Mouse (Mus musculus) layer of hippocampus, adult 2 months (tissue): Measurements from ENCODE around the gene Ptger1. TPM values are rescaled to one million over a fixed set of nuclear protein-coding genes. Genes with fewer than 3 reads are reported as not detected.

Experiments
- DNase-seq, 2 experiments: peaks; one replicate each; pipeline ENCODE4 v3.0.0; 2022; ENCODE audit warnings: low spot score in 2 of 2
- H3K27ac ChIP-seq: fragments of 200-600 bp; 2 replicates; pipeline ENCODE4 v1.8.1; 2022
- H3K4me3 ChIP-seq: fragments of 200-600 bp; 2 replicates; pipeline ENCODE4 v1.8.1; 2022; ENCODE audit warnings: mild to moderate bottlenecking
- CTCF ChIP-seq: fragments of 200-600 bp; conservative IDR thresholded peaks from 2 replicates; pipeline ENCODE4 v1.8.1; 2022; ENCODE audit warnings: antibody characterized with exemption, mild to moderate bottlenecking, moderate library complexity
- total RNA-seq, 2 experiments: library from RNA; stranded (reverse); gene quantifications; 2 replicates each; pipeline ENCODE4 v1.2.3; 2021

The Ptger1 gene
- total RNA-seq, 2 experiments from 2014 or later: 0.42 to 0.84 TPM

DNA sequence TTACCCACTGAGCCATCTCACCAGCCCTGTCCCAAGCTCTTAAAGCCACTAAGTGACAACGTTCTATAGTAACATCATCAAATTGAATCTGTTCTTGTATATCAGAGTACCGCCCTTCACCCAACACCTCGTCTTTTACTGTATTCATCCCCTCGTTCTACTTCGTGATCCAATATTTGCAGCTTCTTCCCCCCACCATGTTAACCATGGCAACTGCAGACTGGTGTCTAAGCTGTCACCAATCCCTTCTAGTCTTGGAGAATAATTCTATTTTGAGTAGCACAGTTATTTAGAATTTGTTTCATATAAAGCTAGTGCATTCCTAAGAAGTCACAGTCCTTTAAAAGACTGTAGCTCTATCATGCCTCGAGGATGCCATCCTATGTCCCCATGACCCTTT is 22.8 kb downstream of the Ptger1 start:
- no peak for TF ChIP-seq CTCF
- Histone ChIP-seq H3K4me3 (no peak overlapping the region), H3K27ac (peak overlapping the region; percentile 46)
- no peak for DNase-seq

DNA sequence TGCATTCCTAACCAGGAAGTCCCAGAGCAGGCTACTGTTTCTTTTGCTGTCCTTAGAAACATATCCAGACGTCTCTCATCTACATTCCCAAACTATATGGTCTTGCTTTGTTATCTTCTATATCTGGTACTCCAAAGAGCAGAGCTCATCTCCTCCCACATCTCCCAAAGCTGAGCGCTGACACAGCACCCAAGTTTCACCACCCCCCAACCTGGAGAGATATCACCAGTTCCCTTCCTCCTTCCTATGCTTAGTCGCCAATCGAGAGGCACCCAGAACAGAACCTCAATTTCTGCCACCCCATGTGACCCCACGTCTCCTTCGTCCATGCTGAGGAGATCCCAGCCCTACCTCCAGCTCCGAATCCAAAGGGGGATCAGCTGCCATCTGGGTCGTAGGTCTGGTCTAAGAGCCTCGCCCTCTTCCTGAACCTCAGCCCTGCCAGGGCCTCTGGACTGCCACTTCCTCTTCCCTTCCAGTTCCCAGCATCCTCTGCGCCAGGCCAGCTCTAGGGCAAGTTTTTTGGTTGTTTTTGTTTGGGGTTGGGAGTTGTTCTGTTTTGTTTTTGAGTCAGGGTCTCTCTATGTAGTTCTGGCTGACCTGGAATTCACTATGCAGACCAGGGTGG is 27.2 kb downstream of the Ptger1 start:
- DNase-seq: no peak
- Histone ChIP-seq H3K27ac (peak overlapping the region; percentile 57), H3K4me3 (no peak overlapping the region)
- TF ChIP-seq CTCF: no peak

DNA sequence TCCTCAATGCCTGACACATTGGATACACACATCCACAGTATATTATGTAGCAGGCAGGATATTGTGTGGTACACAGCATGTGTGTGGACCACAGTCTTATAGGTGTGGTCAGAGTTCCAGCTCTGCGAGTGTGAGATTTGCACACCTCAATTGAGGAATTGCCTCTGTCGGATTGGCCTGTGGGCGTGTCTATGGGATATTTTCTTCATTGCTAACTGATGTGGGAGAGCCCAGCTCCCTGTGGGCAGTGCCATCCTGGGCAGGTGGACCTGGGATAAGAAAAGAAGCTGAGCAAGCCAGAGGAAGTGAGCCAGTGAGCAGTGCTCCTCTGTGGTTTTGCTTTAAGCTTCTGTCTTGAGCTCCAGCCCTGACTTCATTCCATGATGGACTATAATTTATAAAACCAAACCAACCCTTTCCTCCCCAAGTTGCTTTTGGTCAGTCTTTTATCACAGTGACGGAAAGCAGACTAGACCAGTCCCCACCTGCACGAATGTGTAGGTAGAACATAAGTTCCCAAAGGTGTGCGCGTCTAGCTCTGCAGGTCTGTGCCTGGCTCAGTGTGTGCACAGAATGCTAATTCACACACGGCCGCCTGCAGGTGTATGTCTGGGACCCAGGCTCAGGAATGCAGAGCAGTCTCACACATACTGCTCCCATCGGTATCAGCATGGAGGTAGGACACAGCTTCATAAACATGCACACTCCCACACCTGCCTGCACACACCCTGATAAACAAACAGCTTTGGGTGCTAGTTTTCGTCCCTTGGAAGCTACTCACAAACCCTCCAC is 28.1 kb downstream of the Ptger1 start:
- no peak for DNase-seq
- H3K4me3 ChIP-seq: no peak overlapping the region
- TF ChIP-seq CTCF: no peak
- H3K27ac ChIP-seq: peak overlapping the region; percentile 57; the same call in 1 of the 2 replicates

DNA sequence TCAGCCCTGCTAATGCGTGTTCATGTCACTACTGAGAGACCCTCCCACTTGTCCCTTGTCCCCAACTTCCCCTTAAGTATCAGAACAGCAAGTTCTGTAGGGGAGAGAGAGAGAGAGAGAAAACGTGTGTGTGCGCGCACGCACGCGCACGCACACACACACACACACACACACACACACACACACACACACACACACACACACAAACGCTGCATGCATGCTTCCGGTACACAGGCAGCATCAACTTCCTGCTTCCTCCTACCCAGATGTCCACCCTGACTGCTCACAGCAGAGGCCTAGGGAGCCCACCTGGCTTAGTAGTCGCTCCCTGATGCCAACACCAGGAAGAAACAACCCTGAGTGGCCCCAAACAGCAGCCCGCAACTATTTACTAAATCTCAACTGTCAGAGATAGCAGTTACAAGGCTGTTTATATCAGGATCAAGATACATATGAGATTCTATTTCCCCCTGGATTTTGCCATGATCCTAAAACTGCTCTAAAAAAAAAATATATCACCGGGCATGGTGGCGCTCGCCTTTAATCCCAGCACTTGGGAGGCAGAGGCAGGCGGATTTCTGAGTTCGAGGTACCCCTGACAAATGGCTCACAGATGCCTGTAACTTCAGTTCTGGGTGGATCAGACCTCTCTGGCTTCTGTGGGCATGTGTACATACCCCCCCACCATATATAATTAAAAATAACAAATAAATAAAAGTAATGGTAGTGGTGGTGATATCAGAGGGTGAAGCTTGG is 29.1 kb downstream of the Ptger1 start:
- no peak for TF ChIP-seq CTCF
- DNase-seq: no peak
- Histone ChIP-seq H3K27ac (no peak overlapping the region), H3K4me3 (no peak overlapping the region)

DNA sequence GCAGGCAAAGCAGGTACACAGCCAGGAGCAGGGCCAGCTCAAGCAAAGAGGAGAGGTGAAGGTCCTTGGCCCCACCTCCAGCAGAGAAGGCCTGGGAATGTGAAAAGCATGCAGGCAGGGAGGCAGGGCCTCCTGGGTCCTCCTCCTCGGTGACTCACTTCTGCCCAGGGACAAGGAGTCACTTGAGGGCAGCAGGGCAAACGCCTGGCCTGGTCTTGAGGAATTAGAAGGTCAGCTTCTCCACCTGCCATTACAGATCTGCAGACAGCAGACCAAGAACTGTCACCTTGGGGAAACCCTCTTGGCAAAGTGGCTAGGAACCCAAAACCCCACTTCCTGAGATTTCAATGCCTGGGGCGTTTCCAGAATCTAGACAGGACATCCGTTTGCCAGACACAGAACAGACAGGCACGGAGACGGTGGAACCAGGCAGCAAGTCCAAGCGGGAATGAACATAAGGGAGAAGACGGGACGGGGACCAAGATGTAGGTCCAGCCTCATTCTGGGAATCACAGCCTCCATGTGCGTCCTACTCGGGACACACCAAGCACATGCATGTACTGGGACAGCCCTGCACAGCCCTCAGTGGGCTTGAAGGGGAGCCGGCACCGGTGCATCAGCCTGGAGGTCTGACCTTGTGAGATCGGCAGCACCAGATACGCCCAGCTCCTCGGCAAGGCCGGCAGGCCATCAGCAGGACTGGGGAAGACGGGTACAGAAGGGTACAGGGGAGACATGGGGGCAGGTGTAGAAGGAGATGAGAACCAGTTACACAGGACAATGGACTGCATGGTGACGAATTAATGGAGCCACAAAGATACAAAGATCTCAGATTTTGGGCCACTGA is 31.1 kb downstream of the Ptger1 start:
- Histone ChIP-seq H3K4me3 (peak overlapping the region; percentile 97), H3K27ac (peak overlapping the region; percentile 96)
- TF ChIP-seq CTCF: no peak
- DNase-seq: no peak

DNA sequence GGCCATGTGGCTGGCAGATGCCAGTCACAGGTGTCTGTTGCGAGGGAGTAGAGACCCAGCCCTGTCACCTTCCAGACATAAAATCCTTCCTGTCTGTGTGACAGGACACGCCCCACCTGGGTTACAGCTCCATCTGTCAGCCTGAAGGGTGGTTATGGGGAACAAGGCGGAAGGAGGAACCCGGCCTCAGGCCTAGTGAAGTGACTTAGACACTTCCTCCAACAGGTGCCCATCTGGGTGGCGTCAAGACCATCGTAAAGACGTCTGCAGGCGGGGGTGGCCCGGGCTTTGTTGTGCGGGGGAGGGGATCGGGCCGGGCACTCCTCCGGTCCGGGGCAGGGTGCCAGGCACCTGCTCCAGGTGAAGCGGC is 31.8 kb downstream of the Ptger1 start:
- Histone ChIP-seq H3K27ac (peak overlapping the region; percentile 96), H3K4me3 (peak overlapping the region; percentile 97)
- TF ChIP-seq CTCF: no peak
- no peak for DNase-seq

DNA sequence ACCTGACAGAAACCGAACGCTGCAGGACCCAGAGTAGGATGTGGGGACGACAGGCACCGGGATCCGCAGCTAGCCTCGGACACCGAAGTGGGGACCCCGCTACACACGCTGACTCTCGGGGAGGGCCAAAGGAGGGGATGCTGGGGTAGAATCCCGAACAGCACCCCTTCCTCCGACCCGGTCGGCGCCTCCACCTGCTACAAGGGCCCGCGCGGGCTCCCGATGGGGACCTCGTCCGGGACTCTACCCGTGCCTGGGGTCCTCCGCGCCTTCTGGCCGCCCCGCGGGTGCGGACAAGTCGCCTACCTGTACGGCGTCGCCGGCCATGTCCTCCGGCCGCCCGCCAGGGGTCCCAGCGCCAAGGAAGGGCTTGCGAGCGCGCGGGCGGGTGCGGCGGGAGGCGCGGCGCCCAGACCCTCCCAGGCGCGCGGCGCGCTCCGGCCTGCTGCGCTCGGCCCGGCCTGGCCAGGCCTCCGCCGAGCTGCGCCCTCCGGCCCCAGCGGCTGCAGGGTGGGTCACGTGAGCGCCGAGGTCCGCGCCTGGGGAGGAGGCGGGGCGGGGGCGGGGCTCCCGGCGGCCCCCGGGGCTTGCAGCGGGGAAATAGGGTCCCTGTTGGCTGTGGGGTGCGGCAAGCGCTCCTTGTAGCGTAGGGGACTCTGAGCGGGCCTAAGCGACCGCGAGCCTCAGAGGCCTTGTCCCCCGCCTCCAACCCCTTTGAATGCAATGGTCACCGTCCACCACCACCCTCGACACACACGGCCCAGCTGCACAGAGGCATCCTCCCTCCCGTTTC is 32.4 kb downstream of the Ptger1 start, which contains the start of gene Pkn1:
TSS of gene Pkn1 (minus strand) at position 519 of the 793 bp plus-strand sequence.
- H3K4me3 ChIP-seq: peak within 1 kb of the TSS; percentile 97
- peak; percentile 50 to 61 for DNase-seq
- TF ChIP-seq CTCF: peak; percentile 37
- H3K27ac ChIP-seq: peak within 1 kb of the TSS; percentile 96

DNA sequence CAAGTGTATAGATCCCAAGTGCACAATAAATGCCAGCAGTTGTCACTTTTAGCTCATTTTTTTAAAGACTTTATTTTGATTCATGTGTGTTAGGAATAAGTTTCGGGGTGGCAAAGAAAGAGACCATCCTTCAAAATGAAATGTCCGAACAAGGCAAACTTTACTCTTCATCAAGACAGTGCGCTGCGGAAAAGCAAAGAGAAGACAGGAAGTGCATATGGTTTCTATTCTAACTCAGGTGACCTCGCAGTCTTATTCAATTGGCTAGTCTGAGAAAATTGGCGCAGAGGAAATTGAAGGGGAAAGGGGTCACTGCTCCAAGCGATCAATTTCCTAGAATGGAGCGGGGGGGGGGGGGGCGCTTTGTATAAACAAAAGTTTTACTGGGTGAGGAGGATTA is 33.1 kb downstream of the Ptger1 start:
- H3K4me3 ChIP-seq: peak overlapping the region; percentile 97
- peak overlapping the region; percentile 96 for H3K27ac ChIP-seq
- no peak for DNase-seq
- TF ChIP-seq CTCF: no peak

DNA sequence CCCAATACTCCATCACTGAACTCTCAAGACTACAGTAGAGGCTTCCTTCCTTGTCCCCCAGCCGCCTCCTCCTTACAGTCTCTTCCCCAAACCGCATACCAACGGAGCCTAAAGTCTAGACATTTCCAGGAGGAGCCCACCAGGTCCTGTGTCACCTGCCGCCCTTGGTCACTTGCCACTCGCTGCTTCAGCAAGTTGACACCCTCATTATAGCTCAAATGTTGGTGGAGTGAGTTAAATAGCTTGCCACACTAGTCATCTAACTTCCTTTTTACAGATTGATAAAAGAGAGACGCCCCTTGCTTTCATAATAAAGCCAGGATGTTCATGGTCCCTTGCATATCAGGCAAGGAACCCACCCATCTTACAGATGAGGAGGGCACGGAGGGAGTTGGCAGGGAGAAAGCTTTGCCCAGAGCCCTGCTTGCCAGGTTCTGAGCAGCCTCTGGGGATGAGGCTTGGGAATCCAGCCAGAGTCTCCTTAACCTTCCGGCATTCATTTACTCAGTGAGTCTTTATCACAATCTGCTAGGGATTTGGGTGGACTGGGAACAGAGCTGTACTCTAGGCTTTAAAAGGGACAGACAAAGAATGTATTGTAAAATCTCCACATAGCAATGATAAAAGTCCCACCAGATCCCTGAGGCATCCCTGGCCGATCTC is 34.1 kb downstream of the Ptger1 start:
- no peak for TF ChIP-seq CTCF
- Histone ChIP-seq H3K27ac (no peak overlapping the region), H3K4me3 (no peak overlapping the region)
- no peak for DNase-seq

DNA sequence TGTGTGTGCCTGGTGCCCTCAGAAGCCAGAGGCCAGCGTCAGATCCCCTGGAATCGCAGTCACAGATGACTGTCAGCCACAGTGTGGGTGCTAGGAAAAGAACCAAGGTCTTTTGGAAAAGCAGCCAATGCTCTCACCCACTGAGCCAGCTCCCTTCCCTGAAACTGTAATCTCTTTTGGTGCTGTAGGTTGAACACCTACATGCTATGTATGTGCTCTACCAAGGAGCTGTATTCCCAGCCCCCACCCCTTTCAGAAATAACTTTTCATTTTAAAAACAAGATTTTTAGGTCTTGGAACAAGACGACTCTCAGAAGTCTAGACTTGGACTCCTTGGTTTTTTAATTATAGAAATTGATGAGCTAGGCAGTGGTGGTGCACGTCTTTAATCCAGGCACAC is 36.9 kb downstream of the Ptger1 start:
- Histone ChIP-seq H3K27ac (no peak overlapping the region), H3K4me3 (no peak overlapping the region)
- no peak for DNase-seq
- TF ChIP-seq CTCF: no peak

DNA sequence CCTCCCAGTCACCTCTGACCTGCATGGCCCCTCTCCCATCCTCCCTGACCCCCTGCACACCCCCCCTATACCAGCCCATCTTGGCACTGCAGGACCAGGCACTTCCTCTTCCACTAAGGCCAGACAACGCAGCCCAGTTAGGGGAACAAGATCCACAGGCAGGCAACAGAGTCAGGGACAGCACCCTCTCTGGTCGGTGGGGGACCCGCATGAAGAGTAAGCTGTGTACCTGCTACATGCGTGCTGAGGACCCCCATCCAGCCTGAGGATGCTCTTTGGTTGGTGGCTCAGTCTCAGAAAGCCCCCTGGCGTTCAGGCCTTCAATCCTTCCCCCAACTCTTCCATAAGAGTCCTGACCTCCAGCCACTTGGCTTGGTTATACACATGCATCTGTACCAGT is 39.9 kb downstream of the Ptger1 start:
- Histone ChIP-seq H3K4me3 (no peak overlapping the region), H3K27ac (no peak overlapping the region)
- no peak for TF ChIP-seq CTCF
- no peak for DNase-seq

DNA sequence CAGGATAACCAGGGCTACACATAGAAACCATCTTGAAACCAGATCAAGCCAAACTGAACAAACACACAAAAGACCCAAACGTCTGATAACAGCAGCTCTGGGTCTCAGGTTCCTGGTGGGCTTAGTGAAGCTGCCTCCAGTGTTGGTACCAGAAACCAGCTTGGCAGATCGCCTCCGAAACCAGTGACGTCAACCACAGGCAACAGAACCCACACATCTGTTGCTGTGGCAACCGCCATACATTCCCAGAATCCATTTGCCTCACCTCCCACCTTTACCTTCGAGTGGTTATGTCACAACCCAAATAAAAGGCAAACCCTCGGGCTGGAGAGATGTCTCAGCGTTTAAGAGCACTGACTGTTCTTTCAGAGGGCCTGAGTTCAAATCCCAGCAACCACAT is 41.1 kb downstream of the Ptger1 start:
- no peak overlapping the region for H3K27ac ChIP-seq
- H3K4me3 ChIP-seq: no peak overlapping the region
- no peak for TF ChIP-seq CTCF
- DNase-seq: no peak
